Mouse (Mus musculus) lung, postnatal 10 days (tissue): ENCODE measurements at regions not wholly inside any gene's neighbourhood (a gene's known extent, or its start where the extent isn't known, plus 50 kb on each side); places are given as distances from the start of the nearest gene placed in this dataset.

Experiments used
- DNase-seq: peaks from one replicate; pipeline ENCODE4 v3.0.0; 2021

- no peak for DNase-seq
These were observed 53.2 kb downstream of the Gas1 start for GRCm38 (mm10) chr13:60123964-60124363.

DNA sequence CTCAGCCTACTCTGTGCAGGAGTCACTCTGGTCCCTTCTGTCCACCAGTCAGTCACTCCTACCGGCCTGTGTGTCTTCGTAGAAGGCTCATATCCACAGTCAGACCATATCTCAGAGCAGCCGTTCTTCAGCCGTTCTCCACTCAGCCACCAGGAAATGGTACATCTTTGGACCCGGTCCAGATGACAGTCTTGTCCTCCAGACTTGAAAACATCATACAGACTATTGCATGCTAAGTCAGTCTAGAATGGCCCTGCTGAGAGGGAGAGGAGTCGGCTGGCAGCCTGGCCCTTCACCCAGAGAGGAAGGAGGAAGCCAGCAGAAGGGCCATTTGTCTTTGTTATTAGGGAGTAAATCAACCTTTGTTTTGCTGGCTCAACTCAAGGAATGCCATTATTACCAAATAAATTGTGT is 54.0 kb downstream of the Gas1 start:
- peak; percentile 39 for DNase-seq

DNA sequence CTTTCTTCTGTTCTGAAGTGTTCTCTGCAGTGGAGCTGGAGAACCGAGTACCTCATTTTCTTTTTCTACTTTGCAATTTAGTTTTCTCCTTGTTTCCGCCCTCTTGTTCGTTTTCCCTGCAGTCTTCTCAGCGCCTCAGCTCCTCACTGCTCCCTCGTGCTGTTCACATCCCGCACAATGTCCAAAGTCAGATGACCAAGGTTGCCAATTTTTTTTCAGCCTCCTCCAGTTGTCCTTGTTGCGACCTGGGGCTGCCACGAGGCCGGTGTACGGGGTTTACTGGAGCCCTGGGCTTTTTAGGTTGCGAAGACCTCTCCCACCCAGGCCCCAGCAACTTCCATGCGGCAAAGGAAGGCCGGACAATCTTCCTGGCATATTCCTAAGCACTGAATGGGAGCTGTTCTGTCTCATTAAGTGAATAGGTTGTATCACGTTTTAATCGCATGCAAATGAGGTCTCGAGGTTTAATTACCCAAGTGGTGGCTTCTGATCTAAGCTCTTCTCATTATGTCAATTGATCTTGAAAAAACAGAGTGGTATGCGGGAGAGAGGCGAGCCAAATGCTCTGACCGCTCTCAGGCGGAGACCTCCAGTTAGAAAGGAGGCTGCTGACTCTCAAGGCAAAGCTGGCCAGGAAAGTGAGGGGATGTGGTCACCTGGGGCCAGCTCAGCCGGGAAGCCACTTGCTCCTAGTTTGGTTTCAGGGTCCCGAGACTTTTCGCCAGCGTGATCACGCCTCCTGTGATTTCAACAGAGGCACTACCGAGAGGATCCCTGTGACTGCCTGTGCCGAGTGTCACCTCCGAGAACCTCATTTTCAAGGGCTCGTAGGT is 54.6 kb downstream of the Gas1 start:
- DNase-seq = no peak

DNA sequence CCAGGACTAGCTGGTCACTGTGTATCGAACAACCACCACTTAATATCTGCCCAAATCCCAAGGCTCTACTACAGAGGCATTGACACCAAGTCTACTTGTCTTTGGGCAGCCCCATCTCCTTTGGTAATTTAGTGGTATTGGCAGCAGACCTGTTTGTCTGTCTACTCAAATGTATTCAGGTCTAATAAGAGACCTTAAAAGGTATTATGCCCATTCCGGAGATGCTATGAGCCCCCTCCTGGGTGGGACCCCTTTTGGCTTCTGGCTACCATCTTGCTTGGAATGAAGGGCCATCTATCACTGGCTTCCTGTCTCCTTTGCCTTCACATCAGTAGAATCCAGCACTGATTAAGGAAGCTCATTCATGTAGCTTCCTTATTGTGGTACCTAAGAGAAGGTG is 65.7 kb downstream of the Gas1 start:
- no peak for DNase-seq

- DNase-seq = peak; percentile 77
These were observed 66.9 kb downstream of the Gas1 start for GRCm38 (mm10) chr13:60110079-60110846.

DNA sequence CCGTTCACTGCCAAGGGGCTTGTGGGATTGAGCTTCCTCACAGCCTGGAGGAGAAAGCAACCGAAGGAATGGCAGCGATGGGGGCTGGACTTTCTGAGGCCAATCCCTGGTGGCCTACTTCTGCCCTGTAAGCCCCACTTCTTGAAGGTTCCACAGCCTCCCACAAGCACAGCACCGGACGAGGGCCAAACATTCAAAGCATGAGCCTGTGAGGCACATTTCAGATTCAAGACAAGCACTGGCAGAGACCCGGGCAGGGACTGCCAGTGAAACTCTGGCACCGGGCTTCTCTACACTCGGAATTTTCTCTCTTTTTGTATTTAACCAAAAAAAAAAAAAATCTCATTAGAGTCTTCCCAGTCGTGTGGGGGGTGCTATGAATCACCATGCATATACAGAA is 71.9 kb downstream of the Gas1 start:
- DNase-seq = no peak

DNA sequence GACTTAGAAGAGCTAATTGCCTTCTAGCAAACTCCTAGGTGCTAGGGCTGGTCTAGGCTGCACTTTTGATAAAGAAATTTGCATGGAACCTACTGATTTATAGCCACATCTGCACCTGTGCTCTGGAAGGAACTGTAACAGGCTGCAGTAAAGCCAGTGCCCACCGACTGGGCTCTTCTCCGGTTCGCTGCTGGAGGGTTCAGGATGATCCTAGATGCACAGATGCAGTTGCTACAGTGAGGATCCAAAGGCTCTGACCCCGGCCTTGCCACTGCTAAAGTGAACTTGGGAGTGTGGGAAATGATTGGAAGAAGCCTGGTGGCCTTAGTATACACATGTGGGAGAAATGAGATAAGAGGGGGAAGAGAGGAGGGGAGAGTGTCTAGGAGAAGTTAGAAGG is 75.5 kb downstream of the Gas1 start:
- DNase-seq = no peak

DNA sequence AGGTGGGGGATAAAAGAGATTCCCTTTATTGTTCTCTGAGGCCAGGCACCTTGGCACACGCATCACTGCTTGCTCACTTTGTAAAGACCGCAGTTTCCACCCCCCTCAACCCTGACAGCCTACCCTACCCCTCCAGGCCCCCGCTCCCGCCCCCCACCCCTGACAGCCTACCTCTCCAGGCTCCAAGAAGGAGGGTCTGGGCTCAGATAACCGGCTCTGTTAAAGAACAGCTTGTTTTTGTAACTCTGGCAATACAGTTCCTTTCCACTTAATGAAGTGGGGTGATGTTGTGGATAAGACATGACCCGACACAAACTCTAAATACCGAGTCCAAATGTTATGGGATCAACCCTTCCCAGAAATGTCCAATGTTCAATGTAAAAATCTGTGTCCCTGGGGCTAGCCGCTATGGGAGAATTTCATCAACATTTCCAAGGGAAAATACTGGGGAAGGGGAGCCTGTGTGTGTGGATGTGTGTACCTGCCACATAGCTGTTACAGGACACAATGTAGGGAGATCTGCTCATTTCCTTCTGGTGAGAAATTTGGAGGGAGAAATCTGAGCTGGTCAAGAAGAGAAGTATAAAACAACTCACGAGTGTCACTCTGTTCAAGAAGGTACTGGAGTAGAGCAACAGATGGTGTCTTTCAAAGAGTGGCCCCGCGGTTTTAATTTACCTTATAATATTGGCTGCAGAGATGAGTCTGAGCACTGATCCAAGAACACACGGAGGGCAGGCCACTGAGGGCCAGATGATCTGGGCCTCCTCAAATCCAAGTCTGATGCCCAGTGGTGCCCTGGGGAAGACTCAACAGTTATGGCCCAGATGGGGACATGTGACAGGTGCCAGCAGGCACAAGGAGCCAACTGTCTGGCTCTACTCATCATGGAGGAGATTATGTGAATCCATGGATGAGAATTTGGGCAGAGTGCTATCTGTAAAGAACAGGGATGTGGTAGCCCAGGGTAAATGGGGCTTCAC is 76.7 kb downstream of the Gas1 start:
- no peak for DNase-seq

DNA sequence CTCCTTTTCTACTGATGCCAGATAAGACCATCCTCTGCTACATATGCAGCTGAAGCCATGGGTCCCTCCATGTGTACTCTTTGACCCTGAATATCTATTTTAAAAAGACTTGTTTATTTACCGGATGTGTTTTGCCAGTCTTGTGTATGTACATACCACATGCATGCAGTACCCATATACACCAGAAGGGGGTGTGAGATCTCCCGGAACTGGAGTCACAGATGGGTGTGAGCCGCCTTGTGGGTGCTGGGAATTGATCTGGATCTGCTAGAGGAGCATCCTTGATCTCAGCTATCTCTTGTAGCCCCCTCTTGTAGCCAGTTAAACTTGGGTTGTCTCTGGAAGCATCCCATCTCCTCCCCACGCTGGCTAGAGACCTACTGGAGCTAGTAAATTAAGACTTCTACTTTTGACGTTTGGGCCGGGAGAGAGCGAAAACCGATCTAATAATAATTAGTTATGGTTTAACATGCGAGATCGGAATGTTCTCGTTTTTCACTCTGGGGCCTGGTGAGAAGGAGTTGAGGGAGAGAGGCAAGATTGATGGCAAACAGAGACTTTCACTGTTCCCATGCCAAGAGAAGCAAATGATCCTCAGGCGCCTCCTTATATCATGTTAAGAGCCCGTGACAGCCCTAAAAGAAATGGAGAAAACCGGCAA is 77.6 kb downstream of the Gas1 start:
- DNase-seq = peak; percentile 64

DNA sequence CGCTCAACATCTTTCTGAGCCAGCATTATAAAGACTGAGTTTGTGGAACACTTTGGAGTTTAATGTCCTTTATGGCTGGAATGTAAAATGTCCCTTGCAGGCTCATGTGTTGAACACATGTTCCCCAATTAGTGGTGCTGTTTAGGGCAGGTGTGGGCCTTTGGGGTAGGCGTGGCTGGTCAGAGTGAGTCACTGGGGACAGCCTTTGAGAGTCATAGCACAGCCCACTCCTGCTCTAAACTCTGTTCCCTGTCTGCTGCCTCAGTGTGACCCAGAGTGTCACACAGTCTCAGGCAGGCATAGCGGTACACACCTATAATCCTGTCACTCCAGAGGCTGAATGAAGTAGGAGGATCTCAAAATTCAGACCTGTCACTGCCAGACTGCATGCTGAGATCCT is 78.8 kb downstream of the Gas1 start:
- DNase-seq = no peak

- no peak for DNase-seq
These were observed 79.4 kb downstream of the Gas1 start for GRCm38 (mm10) chr13:60097776-60098175.

- peak; percentile 86 for DNase-seq
These were observed 90.5 kb downstream of the Gas1 start for GRCm38 (mm10) chr13:60086657-60087056.

DNA sequence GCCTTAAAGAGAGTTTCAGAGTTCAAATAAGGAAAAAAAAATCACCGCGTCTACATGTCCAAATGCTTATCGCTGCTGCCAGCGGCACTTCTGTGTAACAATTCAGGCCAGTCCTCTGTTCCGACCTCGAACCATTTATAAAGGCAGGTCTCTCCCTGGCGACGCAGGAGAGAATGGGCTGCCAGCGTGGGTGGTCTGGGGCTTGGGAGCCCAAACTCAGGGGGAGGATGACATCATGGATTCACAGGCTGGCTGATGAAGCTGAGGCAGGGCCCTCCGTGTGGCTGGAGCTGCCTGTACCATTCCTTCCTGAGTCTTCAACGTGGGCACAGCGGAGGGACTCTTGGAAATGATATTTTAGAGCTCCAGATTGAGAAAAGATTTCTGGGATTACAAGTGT is 92.2 kb downstream of the Gas1 start:
- DNase-seq = peak; percentile 58

- DNase-seq = no peak
These were observed 92.9 kb downstream of the Gas1 start for GRCm38 (mm10) chr13:60084290-60084689.

- no peak for DNase-seq
These were observed 97.1 kb downstream of the Gas1 start for GRCm38 (mm10) chr13:60080113-60080512.

DNA sequence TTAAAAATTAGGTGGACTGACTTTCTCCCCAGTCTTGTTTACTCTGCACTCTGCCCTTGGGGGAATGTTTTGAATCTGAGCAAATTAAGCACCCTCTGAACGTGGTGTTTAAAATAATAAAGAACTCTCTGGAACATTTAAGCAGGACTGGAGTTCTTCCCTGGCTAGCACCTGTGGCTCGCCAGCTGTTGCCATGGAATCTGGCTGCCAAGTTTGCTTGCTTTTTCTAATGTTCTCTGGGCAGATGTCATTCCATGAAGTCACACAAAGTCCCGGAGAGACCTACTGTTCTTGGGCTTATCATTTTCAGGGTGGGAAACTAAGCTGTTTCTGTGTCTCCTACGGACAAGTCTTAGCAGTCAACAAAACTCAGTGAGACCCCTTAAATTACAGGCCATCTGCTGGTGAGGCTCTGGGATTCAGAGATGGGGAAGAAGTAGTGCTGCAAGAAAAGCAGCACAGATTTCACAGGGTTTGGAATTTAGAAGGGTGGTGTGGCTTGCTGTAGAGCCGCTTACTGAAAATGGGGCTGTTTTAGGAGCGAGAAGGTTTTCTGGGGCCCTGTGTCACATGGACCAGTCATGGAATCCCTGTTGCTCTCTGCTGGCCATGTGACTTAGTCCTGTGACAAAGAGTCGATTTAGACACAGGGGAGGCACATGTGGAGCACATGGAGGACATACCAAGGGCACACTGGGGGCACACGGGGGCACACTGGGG is 98.7 kb downstream of the Gas1 start:
- peak; percentile 36 for DNase-seq

GRCm38 (mm10) chr13:60076147-60076800 is 100.9 kb downstream of the Gas1 start:
- no peak for DNase-seq

- peak; percentile 16 for DNase-seq
These were observed 105.6 kb downstream of the Gas1 start for GRCm38 (mm10) chr13:60071595-60071994.

- peak; percentile 49 for DNase-seq
These were observed 108.0 kb downstream of the Gas1 start for GRCm38 (mm10) chr13:60069196-60069595.

- no peak for DNase-seq
These were observed 109.8 kb downstream of the Gas1 start for GRCm38 (mm10) chr13:60067325-60067724.

GRCm38 (mm10) chr13:60061589-60061988 is 115.6 kb downstream of the Gas1 start:
- no peak for DNase-seq
